Comparison of ENCODE assay signal across 27 mouse cellular contexts in genomic region chr19:33244196-33244595, GRCm38 (mm10).
"Had no signal": no experiment of that assay in that cellular context is flagged by ENCODE, and none has a peak within 500 bp of the region (broad histone marks: within the 10 kb centered on the region; RNA-seq: fewer than 3 reads in every experiment).

No protein-coding gene starts in this region.

- H3K36me3 ChIP-seq: embryonic facial prominence, embryonic 10.5 days; embryonic facial prominence, embryonic 12.5 days; embryonic facial prominence, embryonic 13.5 days; embryonic facial prominence, embryonic 15.5 days; forebrain, embryonic 10.5 days; forebrain, embryonic 12.5 days; forebrain, embryonic 15.5 days had no signal

- H3K4me1 ChIP-seq: embryonic facial prominence, embryonic 10.5 days; embryonic facial prominence, embryonic 12.5 days; embryonic facial prominence, embryonic 13.5 days; embryonic facial prominence, embryonic 15.5 days; forebrain, embryonic 10.5 days; forebrain, embryonic 12.5 days; forebrain, embryonic 13.5 days; forebrain, embryonic 15.5 days had no signal

- H3K4me3 ChIP-seq: embryonic facial prominence, embryonic 10.5 days; embryonic facial prominence, embryonic 12.5 days; embryonic facial prominence, embryonic 13.5 days; embryonic facial prominence, embryonic 15.5 days; erythroblast, embryonic 14.5 days; forebrain, embryonic 10.5 days; forebrain, embryonic 12.5 days; forebrain, embryonic 13.5 days; forebrain, embryonic 15.5 days; gastrocnemius, adult 2 months; heart, adult 2 months had no signal

- H3K27me3 ChIP-seq: embryonic facial prominence, embryonic 12.5 days; embryonic facial prominence, embryonic 13.5 days; embryonic facial prominence, embryonic 15.5 days; forebrain, embryonic 12.5 days; forebrain, embryonic 13.5 days; forebrain, embryonic 15.5 days had no signal

- H3K27ac ChIP-seq: embryonic facial prominence, embryonic 10.5 days; embryonic facial prominence, embryonic 12.5 days; embryonic facial prominence, embryonic 13.5 days; embryonic facial prominence, embryonic 15.5 days; forebrain, embryonic 10.5 days; forebrain, embryonic 12.5 days; forebrain, embryonic 13.5 days; forebrain, embryonic 15.5 days; gastrocnemius, adult 2 months; heart, adult 2 months had no signal

- DNase-seq: cerebellum, adult 9-10 months; cerebellum, adult 9-11 months; cerebellum, postnatal 10 days; cerebellum, postnatal 14 days; cerebellum, postnatal 25 days; cerebellum, postnatal 36 days; embryo, embryonic 11 days; forebrain, postnatal 0 days; gastrocnemius, adult 2 months; gastrocnemius, postnatal 10 days; gastrocnemius, postnatal 14 days; gastrocnemius, postnatal 25 days; gastrocnemius, postnatal 36 days; heart, adult 11 months; heart, adult 18-20 months; heart, adult 2 months had no signal

- H3K9ac ChIP-seq: embryonic facial prominence, embryonic 12.5 days; embryonic facial prominence, embryonic 13.5 days; embryonic facial prominence, embryonic 15.5 days; forebrain, embryonic 12.5 days; forebrain, embryonic 13.5 days; forebrain, embryonic 15.5 days; forebrain, postnatal 0 days had no signal

- H3K4me2 ChIP-seq: embryonic facial prominence, embryonic 12.5 days; embryonic facial prominence, embryonic 13.5 days; embryonic facial prominence, embryonic 15.5 days; forebrain, embryonic 12.5 days; forebrain, embryonic 13.5 days; forebrain, embryonic 15.5 days had no signal

- H3K9me3 ChIP-seq: embryonic facial prominence, embryonic 10.5 days; embryonic facial prominence, embryonic 12.5 days; embryonic facial prominence, embryonic 15.5 days; forebrain, embryonic 10.5 days; forebrain, embryonic 12.5 days; forebrain, embryonic 13.5 days; forebrain, embryonic 15.5 days had no signal

- ATAC-seq: forebrain, embryonic 13.5 days; forebrain, embryonic 14.5 days; forebrain, embryonic 15.5 days; forebrain, embryonic 16.5 days; forebrain, postnatal 0 days had no signal
